Mouse (Mus musculus) kidney, embryonic 14.5 days (tissue): Measurements from ENCODE around the gene Klhdc7b. TPM values are rescaled to one million over a fixed set of nuclear protein-coding genes. Genes with fewer than 3 reads are reported as not detected.

Source experiments
- ATAC-seq: fragments of 200-750 bp; cut with Nextera tagmentation; 2 replicates; pipeline ENCODE4 v1.8.0; 2017; ENCODE audit warnings: moderate number of reproducible peaks, mild to moderate bottlenecking, moderate TSS enrichment, moderate library complexity; ENCODE audit not compliant: low FRiP score, low TSS enrichment
- H3K27ac ChIP-seq: fragments of 300-500 bp; sonication (generic); 2 replicates; pipeline ENCODE4 v1.5.1; 2014; ENCODE audit warnings: low read depth, mild to moderate bottlenecking, low read length, moderate library complexity, mixed read lengths
- H3K27me3 ChIP-seq: fragments of 300-500 bp; sonication (generic); 2 replicates; pipeline ENCODE4 v1.6.1; 2014; ENCODE audit warnings: mild to moderate bottlenecking, low read length; ENCODE audit not compliant: control insufficient read depth, insufficient read depth
- H3K36me3 ChIP-seq: fragments of 300-500 bp; sonication (generic); 2 replicates; pipeline ENCODE4 v1.6.1; 2014; ENCODE audit warnings: low read length, mixed read lengths; ENCODE audit not compliant: control insufficient read depth, insufficient read depth
- H3K4me1 ChIP-seq: fragments of 300-500 bp; sonication (generic); 2 replicates; pipeline ENCODE4 v1.6.1; 2014; ENCODE audit warnings: low read length, mixed read lengths; ENCODE audit not compliant: control insufficient read depth, insufficient read depth
- H3K4me2 ChIP-seq: fragments of 300-500 bp; sonication (generic); replicated peaks from 2 replicates; pipeline ENCODE4 v1.6.1; 2014; ENCODE audit warnings: low read depth, mild to moderate bottlenecking, low read length
- H3K4me3 ChIP-seq: fragments of 300-500 bp; sonication (generic); 2 replicates; pipeline ENCODE4 v1.5.1; 2014; ENCODE audit warnings: mild to moderate bottlenecking, low read length
- H3K9ac ChIP-seq: fragments of 300-500 bp; sonication (generic); 2 replicates; pipeline ENCODE4 v1.6.1; 2014; ENCODE audit warnings: low read depth, mild to moderate bottlenecking, low read length, moderate library complexity
- H3K9me3 ChIP-seq: fragments of 300-500 bp; sonication (generic); 2 replicates; pipeline ENCODE4 v1.6.1; 2016; ENCODE audit warnings: low read length; ENCODE audit not compliant: control insufficient read depth
- WGBS: fragments of 180-500 bp; shearing (Covaris S2); extraction: QIAGEN DNeasy Blood & Tissue Kit; methylation state at CpG from one replicate; pipeline ENCODE4 v1.1.7; 2014; 5-methylcytosine and 5-hydroxymethylcytosine counted together
- polyA plus RNA-seq: library from polyadenylated mRNA; unstranded; fragments of >200 nt; fragmentation: Nextera tagmentation; extraction: Ambion mirVana; gene quantifications from 2 replicates; pipeline ENCODE4 v1.2.1, GENCODE M21; 2014

Gene Klhdc7b
- polyA plus RNA-seq, 1 experiment from 2014 or later = not detected

DNA sequence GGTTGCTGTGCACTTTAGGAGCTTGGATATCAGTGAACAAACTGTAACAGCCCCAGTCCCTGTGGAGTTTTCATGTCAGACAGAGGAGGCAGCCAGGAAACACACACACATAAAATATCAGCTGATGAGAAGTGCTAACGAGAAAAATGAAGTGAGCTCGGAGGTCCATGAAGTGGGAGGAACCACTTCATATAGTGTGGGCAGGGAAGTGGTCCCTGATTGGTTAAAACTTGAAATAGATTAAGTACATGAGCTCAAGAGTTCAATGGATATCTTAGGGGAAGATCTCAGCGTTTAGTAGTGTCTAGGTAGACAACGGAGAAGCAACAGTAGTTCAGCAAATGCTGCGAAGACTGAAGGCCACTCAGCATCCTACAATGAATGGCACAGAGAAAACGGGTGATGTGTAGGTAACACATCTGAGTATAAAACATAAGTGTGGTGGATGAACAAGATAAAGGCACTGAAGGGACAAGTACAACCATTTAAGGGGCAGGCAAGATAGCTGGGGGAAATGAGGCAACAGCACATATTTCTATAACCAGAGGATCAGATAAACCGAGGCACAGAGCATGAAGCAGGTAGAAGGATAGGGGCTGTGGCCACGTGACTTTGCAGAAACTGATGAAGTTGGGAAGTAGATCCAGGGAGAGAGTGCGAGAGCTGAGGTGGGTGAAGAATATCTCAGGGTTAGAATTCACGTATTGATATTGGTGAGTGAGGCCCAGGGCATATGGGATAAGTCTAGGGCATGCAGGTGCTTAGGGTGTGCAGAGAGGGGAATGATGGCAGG lies 20.3 kb downstream of the Klhdc7b start:
- H3K27me3 ChIP-seq = no peaks in the 10 kb centered on the region
- no peak for ATAC-seq
- no peak overlapping the region for H3K4me2 ChIP-seq
- WGBS = 81% methylated on average over 10 of the region's 10 CpGs
- no peaks in the 10 kb centered on the region for H3K4me1 ChIP-seq
- no peak overlapping the region for H3K9ac ChIP-seq
- H3K36me3 ChIP-seq = no peaks in the 10 kb centered on the region
- H3K9me3 ChIP-seq = peaks cover 3% of the 10 kb centered on the region; the same call in 1 of the 2 replicates
- H3K4me3 ChIP-seq = no peak overlapping the region
- no peak overlapping the region for H3K27ac ChIP-seq

GRCm38 (mm10) chr15:89406691-89407090 lies 22.0 kb downstream of the Klhdc7b start:
- Histone ChIP-seq H3K36me3 (no peaks in the 10 kb centered on the region), H3K4me3 (no peak overlapping the region), H3K4me2 (no peak overlapping the region), H3K27me3 (no peaks in the 10 kb centered on the region), H3K4me1 (no peaks in the 10 kb centered on the region), H3K27ac (no peak overlapping the region), H3K9ac (no peak overlapping the region), H3K9me3 (peaks cover 3% of the 10 kb centered on the region; the same call in 1 of the 2 replicates)
- ATAC-seq = no peak

DNA sequence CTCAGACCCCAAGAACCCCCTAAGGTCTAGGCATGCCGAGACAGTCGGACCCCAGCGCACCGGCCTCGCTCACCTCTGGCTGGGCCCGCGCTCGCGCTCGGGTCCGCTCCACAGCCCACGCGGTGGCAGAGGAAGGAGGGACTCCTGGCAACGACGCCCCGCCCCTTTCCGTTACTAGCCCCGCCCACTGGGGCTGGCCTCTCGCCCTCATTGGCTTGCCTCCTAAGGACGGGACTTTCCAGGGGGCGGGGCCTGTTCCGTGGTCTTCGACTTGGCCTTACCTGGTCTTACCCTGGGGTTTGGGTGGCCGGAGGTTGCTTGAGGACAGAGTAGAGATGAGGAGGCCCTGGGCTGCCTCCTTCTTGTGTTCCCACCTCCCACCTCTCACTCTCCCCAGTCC lies 25.4 kb downstream of the Klhdc7b start, which contains the start of gene Syce3:
Syce3 (minus strand) TSS at position 386 of the 400 bp plus-strand sequence.
- Histone ChIP-seq H3K9ac (no peak within 1 kb of the TSS), H3K4me3 (no peak within 1 kb of the TSS), H3K9me3 (peaks cover 3% of the 10 kb centered on the region; the same call in 1 of the 2 replicates), H3K36me3 (no peaks in the 10 kb centered on the region), H3K27me3 (no peaks in the 10 kb centered on the region), H3K4me2 (no peak within 1 kb of the TSS), H3K27ac (no peak within 1 kb of the TSS), H3K4me1 (no peaks in the 10 kb centered on the region)
- WGBS = 93% methylated on average over 22 of the region's 24 CpGs
- ATAC-seq = 0 out of 2 replicates have a peak, but pooled peaks have one; percentile 12

GRCm38 (mm10) chr15:89415282-89415681 lies 30.6 kb downstream of the Klhdc7b start:
- no peak for ATAC-seq
- H3K27me3 ChIP-seq = no peaks in the 10 kb centered on the region
- no peaks in the 10 kb centered on the region for H3K9me3 ChIP-seq
- no peak overlapping the region for H3K9ac ChIP-seq
- no peak overlapping the region for H3K4me3 ChIP-seq
- no peak overlapping the region for H3K27ac ChIP-seq
- H3K36me3 ChIP-seq = no peaks in the 10 kb centered on the region; the same call in 1 of the 2 replicates
- H3K4me1 ChIP-seq = no peaks in the 10 kb centered on the region
- no peak overlapping the region for H3K4me2 ChIP-seq
- WGBS = 88% methylated on average over 8 of the region's 8 CpGs

DNA sequence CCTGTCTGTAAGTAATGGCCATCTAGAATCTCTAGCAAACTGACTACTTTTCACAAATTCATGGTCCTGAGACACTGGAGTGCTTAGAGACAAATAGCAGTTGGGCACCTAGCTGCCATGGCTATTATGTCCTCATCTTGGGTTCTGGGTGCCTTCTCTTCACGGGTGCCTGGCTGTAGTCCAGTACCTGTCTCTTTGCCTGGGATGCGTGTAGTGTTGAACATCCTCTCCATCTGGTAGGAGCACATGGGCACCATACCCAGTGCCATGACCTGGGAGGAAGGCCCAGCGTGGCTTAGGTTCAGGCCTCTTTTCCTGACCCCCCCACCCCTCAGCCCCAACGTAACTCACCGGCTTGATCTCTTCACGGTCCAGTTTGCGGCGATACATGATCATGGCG lies 37.2 kb downstream of the Klhdc7b start:
- Histone ChIP-seq H3K27ac (no peak overlapping the region), H3K9ac (no peak overlapping the region), H3K4me2 (no peak overlapping the region), H3K27me3 (no peaks in the 10 kb centered on the region), H3K36me3 (peaks cover 11% of the 10 kb centered on the region; the same call in 1 of the 2 replicates), H3K9me3 (no peaks in the 10 kb centered on the region), H3K4me3 (no peak overlapping the region), H3K4me1 (no peaks in the 10 kb centered on the region)
- 88% methylated on average over 9 of the region's 9 CpGs for WGBS
- no peak for ATAC-seq

GRCm38 (mm10) chr15:89424621-89425020 lies 39.9 kb downstream of the Klhdc7b start:
- ATAC-seq = no peak
- Histone ChIP-seq H3K27ac (no peak overlapping the region), H3K9me3 (no peaks in the 10 kb centered on the region), H3K27me3 (no peaks in the 10 kb centered on the region), H3K4me3 (no peak overlapping the region), H3K4me1 (peaks cover 4% of the 10 kb centered on the region; the same call in 1 of the 2 replicates), H3K36me3 (peaks cover 21% of the 10 kb centered on the region), H3K9ac (no peak overlapping the region), H3K4me2 (no peak overlapping the region)
- WGBS = 90% methylated on average over 8 of the region's 8 CpGs

GRCm38 (mm10) chr15:89425711-89426121 lies 41.0 kb downstream of the Klhdc7b start, which contains the start of gene Cpt1b:
Cpt1b (minus strand) TSS chr15:89425863.
- 23% methylated on average over 6 of the region's 6 CpGs for WGBS
- Histone ChIP-seq H3K4me3 (no peak within 1 kb of the TSS), H3K9ac (no peak within 1 kb of the TSS), H3K27me3 (no peaks in the 10 kb centered on the region), H3K4me1 (peaks cover 4% of the 10 kb centered on the region; the same call in 1 of the 2 replicates), H3K4me2 (peak within 1 kb of the TSS; percentile 26), H3K27ac (no peak within 1 kb of the TSS), H3K9me3 (no peaks in the 10 kb centered on the region), H3K36me3 (peaks cover 21% of the 10 kb centered on the region)
- no peak for ATAC-seq

- Histone ChIP-seq H3K4me1 (peaks cover 4% of the 10 kb centered on the region; the same call in 1 of the 2 replicates), H3K9me3 (no peaks in the 10 kb centered on the region), H3K4me2 (no peak overlapping the region), H3K9ac (no peak overlapping the region), H3K4me3 (no peak overlapping the region), H3K36me3 (peaks cover 21% of the 10 kb centered on the region), H3K27me3 (no peaks in the 10 kb centered on the region), H3K27ac (no peak overlapping the region)
- ATAC-seq = no peak
- WGBS = 95% methylated on average over 10 of the region's 10 CpGs
Measured at GRCm38 (mm10) chr15:89426716-89427115, 42.0 kb downstream of the Klhdc7b start.

DNA sequence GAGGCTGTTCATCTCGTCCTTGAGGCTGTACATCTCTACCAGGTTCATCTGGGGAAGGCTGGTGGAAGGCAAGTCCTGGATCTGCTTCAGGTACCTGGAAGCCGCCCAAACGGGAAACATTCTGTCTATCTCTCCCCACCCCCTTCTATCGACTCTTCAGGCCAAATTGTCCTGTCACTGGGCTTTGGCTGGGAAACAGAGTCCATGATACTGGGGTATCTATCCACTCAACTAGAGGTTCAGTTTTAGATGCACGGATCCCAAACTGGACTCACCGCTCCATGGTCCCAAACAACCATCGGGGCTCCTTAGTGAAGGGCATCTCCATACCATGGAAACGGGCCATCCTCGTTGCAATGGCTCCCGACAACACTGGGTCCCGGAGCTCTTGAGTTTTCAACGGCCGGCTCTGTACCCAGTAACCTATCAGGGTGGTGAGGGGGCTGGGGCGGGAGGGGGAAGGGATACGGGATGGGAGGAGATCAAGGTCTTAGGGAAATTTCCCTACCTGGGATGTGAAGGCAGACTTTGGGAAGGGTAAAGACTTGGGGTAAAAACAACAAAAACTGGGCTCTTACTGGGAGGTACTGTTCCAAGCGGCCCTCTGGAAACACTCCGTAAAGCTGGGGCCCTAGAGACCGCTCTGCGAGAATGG lies 43.5 kb downstream of the Klhdc7b start:
- no peaks in the 10 kb centered on the region for H3K9me3 ChIP-seq
- WGBS = 86% methylated on average over 19 of the region's 19 CpGs
- peak overlapping the region; percentile 89 for H3K4me2 ChIP-seq
- H3K9ac ChIP-seq = peak overlapping the region; percentile 68; the same call in 1 of the 2 replicates
- H3K4me3 ChIP-seq = peak overlapping the region; percentile 72
- H3K27ac ChIP-seq = no peak overlapping the region
- H3K4me1 ChIP-seq = peaks cover 4% of the 10 kb centered on the region; the same call in 1 of the 2 replicates
- no peak for ATAC-seq
- H3K27me3 ChIP-seq = no peaks in the 10 kb centered on the region
- peaks cover 21% of the 10 kb centered on the region for H3K36me3 ChIP-seq
